Mouse (Mus musculus) retina, embryonic 14.5 days (tissue): ENCODE data around the gene Zfp128.
"Not testable (repeated sequence)": the region's sequence is repeated elsewhere in the genome, so short reads cannot be mapped to it uniquely, and the experiment has no call there.

ENCODE experiments used
- DNase-seq: peaks from one replicate; pipeline ENCODE4 v3.0.0-alpha.2; 2015; ENCODE audit warnings: low spot score

Gene Zfp128

GRCm38 (mm10) chr7:12921705-12922465, 40.9 kb downstream of the Zfp128 start, which contains the start of gene Rps5:
TSS of gene Rps5 (plus strand) at chr7:12922290.
- DNase-seq, result peak; percentile 100

- DNase-seq, result no peak
Observed at GRCm38 (mm10) chr7:12922729-12923128, 41.8 kb downstream of the Zfp128 start.

DNA sequence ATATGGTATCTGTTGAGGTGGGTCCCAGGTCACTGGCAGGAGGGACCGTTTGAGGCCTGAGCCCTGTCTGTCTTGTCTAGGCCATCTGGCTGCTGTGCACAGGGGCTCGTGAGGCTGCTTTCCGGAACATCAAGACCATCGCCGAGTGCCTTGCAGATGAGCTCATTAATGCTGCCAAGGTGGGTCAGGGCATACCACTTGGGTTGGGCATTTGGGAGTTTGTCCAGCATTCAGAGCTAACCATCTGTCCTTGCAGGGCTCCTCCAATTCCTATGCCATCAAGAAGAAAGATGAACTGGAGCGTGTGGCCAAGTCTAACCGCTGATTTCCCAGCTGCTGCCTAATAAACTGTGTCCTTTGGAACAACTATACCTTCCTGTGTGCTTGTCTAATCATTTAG, 45.3 kb downstream of the Zfp128 start:
- no peak for DNase-seq

- no peak for DNase-seq
Observed at GRCm38 (mm10) chr7:12927191-12927680, 46.3 kb downstream of the Zfp128 start, which contains the start of gene Rnf225. TSS of gene Rnf225 (plus strand) at chr7:12927416.

- peak; percentile 15 for DNase-seq
Observed at GRCm38 (mm10) chr7:12927693-12928589, 47.0 kb downstream of the Zfp128 start.

GRCm38 (mm10) chr7:12933615-12934140, 52.7 kb downstream of the Zfp128 start:
- no peak for DNase-seq

DNA sequence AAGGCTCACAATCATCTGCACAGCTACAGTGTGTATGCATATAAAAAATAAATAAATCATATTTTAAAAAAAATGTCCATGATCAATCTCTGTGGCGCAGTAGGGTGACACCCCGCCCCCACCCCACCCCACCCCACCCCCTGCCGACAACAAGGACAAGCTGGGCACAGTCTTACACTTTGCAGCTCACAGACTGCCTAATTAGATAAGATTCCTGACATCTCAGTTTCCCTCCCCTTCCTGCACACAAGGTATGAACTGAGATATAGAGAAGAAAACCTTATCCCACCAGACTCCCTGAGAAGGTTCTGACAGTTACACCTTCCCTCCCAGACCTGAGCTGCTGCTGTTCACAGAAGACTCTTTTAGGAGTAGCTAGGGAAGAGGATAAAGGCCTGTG, 53.8 kb downstream of the Zfp128 start:
- DNase-seq, result no peak

- DNase-seq, result not testable (repeated sequence)
Observed at GRCm38 (mm10) chr7:12937254-12937803, 56.4 kb downstream of the Zfp128 start.

GRCm38 (mm10) chr7:12940599-12940998, 59.6 kb downstream of the Zfp128 start:
- DNase-seq, result no peak
